Mouse (Mus musculus) heart, adult 2 months (tissue): ENCODE measurements around the gene Memo1.

ENCODE experiments used
- CTCF ChIP-seq: fragments of 200-600 bp; IDR thresholded peaks from 2 replicates; pipeline ENCODE4 v1.8.1; 2022; ENCODE audit warnings: antibody characterized with exemption, mild to moderate bottlenecking, moderate library complexity
- POLR2A ChIP-seq: fragments of 200-500 bp; IDR thresholded peaks from 2 replicates; pipeline ENCODE4 v1.6.1; 2011; ENCODE audit warnings: mild to moderate bottlenecking, low read depth, low read length, control low read depth; ENCODE audit not compliant: insufficient read depth

DNA sequence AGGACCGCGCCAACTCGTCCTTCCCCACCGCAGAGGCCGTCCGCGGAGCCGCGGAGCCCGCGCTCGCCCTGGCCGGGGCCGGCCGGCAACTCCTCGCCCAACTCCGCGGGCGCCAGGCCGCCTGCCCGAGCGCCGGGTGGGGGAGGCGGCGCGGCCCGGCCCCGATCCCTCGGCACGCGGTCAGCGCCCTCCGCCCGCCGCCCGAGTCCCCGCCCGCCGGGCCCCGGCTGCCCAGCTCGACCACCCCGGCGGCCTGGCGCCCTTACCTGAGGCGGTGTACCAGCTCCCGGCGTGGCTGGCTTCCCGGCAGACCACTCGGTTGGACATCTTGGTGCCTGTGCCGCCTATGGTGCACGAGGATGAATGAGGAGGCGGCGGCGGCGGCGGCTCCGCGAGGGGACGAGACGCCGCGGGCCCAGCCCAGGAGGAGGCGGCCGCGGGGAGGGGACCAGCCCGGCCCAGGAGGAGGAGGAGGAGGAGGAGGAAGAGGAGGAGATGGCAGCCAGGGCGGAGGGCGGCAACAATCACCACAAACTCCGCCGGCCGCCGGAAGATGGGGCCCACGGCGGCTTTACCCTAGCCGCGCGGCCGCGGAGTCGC, 795 bp downstream of the Memo1 start:
- TF ChIP-seq POLR2A (no peak; the same call in 1 of the 2 replicates), CTCF (0 out of 2 replicates have a peak, but pooled peaks have one; percentile 4)
